Mouse (Mus musculus): ENCODE data around the gene Nucks1. TPM values are rescaled to one million over a fixed set of nuclear protein-coding genes. Genes with fewer than 3 reads are reported as not detected.

The Nucks1 gene
- polyA plus RNA-seq, 1 experiment from 2014 or later: 19.1 TPM

DNA sequence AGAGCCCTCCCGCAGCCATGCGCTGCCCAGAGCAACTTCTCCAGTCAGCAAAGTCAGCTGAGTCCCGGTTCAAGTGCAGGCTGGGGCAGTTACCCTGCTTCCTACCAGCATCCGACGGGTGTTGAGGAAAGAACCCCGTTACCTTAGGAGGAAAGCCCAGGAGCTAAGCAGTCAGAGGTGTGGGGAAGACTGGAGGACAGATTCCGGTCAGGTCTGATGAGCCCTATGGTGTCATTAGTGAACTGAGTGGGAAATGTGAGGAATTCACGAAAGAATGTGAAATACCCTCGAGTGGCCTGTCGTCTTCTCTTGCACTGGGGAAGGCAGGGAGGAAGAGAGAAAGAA is 42.4 kb upstream of the Nucks1 start:
- H3K4me2 ChIP-seq (replicated peaks; ENCODE audit: low read depth, low read length): peak overlapping the region; percentile 90
- H3K4me3 ChIP-seq (ENCODE audit: low read depth, low read length): peak overlapping the region; percentile 60
- no peaks in the 10 kb centered on the region for H3K27me3 ChIP-seq (replicated peaks; ENCODE audit: insufficient read depth, low read length)
- WGBS: 14% methylated on average over 10 of the region's 10 CpGs
- H3K9me3 ChIP-seq (ENCODE audit: low read length): no peaks in the 10 kb centered on the region
- peak overlapping the region; percentile 46 for H3K9ac ChIP-seq (replicated peaks; ENCODE audit: low read depth)
- TF ChIP-seq CTCF (IDR thresholded peaks at IDR 0.05): no peak
- no peak for TF ChIP-seq EP300 (IDR thresholded peaks at IDR 0.05)
- 0 out of 2 replicates have a peak overlapping the region, but pooled peaks have one; percentile 22 for H3K27ac ChIP-seq (ENCODE audit: low read length)
- H3K4me1 ChIP-seq (ENCODE audit: insufficient read depth, low read depth, low read length): 0 out of 2 replicates have a peak, but pooled peaks cover 4% of the 10 kb centered on the region
- no peaks in the 10 kb centered on the region; the same call in 1 of the 2 replicates for H3K36me3 ChIP-seq (ENCODE audit: insufficient read depth, low read length)
- peak; percentile 27 for DNase-seq (ENCODE audit: low spot score)
- peak; percentile 13; the same call in 1 of the 2 replicates for ATAC-seq

DNA sequence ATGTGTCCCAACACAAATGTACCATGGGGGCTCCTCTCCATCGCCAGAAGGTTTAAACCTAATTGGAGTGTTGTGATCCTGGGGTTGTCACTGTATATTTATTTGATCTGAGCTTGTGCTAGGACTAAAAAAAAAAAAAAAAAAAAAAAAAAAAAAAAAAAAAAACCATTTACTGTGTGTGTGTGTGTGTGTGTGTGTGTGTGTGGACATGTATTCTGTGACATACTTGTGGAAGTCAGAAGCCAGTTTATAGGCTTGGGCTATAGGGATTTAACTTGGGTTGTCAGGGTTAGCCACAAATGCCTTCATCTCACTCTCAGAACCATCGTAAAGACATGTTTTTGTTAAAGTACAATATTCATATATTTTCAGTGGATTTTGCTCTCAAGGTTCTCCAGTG is 40.8 kb upstream of the Nucks1 start:
- no peaks in the 10 kb centered on the region for H3K27me3 ChIP-seq (replicated peaks; ENCODE audit: insufficient read depth, low read length)
- H3K9ac ChIP-seq (replicated peaks; ENCODE audit: low read depth): no peak overlapping the region
- H3K4me3 ChIP-seq (ENCODE audit: low read depth, low read length): no peak overlapping the region
- no peaks in the 10 kb centered on the region for H3K9me3 ChIP-seq (ENCODE audit: low read length)
- 0 out of 2 replicates have a peak, but pooled peaks cover 4% of the 10 kb centered on the region for H3K4me1 ChIP-seq (ENCODE audit: insufficient read depth, low read depth, low read length)
- TF ChIP-seq EP300 (IDR thresholded peaks at IDR 0.05): no peak
- TF ChIP-seq CTCF (IDR thresholded peaks at IDR 0.05): no peak
- no peak for ATAC-seq
- WGBS: 74% methylated on average over 2 of the region's 2 CpGs
- H3K4me2 ChIP-seq (replicated peaks; ENCODE audit: low read depth, low read length): no peak overlapping the region
- no peak for DNase-seq (ENCODE audit: low spot score)
- H3K27ac ChIP-seq (ENCODE audit: low read length): no peak overlapping the region
- no peaks in the 10 kb centered on the region; the same call in 1 of the 2 replicates for H3K36me3 ChIP-seq (ENCODE audit: insufficient read depth, low read length)

DNA sequence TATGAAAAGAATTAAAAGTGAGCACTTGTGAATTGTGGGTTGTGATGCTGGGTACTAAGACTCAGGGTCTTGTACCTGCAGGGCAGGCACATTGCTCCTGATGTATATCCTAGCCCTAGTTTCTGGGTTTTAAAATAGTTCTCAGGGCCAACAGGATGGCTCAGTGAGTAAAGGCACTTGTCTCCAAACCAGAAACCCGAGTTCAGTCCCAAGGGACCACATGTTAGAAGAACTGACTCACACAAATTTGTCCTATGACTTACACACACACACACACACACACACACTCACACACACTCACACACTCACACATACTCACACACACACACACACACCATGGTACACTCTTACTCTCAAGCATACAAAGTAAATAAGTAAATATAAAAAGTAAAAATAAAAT is 37.5 kb upstream of the Nucks1 start:
- Histone ChIP-seq H3K4me3 (ENCODE audit: low read depth, low read length) (no peak overlapping the region), H3K27ac (ENCODE audit: low read length) (no peak overlapping the region), H3K27me3 (replicated peaks; ENCODE audit: insufficient read depth, low read length) (no peaks in the 10 kb centered on the region), H3K9ac (replicated peaks; ENCODE audit: low read depth) (no peak overlapping the region), H3K4me2 (replicated peaks; ENCODE audit: low read depth, low read length) (no peak overlapping the region), H3K4me1 (ENCODE audit: insufficient read depth, low read depth, low read length) (0 out of 2 replicates have a peak, but pooled peaks cover under 1% of the 10 kb centered on the region), H3K9me3 (ENCODE audit: low read length) (no peaks in the 10 kb centered on the region), H3K36me3 (ENCODE audit: insufficient read depth, low read length) (no peaks in the 10 kb centered on the region; the same call in 1 of the 2 replicates)
- DNase-seq (ENCODE audit: low spot score) (no peak), ATAC-seq (no peak)
- TF ChIP-seq CTCF (IDR thresholded peaks at IDR 0.05) (no peak), EP300 (IDR thresholded peaks at IDR 0.05) (no peak)
- 82% methylated on average over 1 of the region's 1 CpGs for WGBS

DNA sequence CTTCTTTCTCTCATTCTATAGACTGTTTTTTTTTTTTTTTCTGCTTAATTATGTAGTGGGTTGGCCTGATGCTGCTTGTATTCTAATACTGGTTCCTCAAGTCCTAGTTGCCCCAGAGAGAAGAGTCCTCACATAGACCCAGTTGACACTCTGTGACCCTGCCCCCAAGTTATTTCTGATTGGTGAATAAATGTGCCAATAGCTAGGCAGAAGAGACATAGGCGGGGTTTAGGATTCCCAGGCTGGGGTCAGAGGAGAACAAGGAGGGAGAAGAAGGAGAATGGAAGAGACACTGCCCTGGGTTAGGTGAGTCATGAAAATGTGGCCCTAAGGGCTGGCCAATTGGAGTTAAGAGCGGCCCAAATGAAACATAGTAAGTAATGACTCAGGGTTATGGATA is 30.5 kb upstream of the Nucks1 start:
- Histone ChIP-seq H3K9ac (replicated peaks; ENCODE audit: low read depth) (no peak overlapping the region), H3K4me3 (ENCODE audit: low read depth, low read length) (no peak overlapping the region), H3K27me3 (replicated peaks; ENCODE audit: insufficient read depth, low read length) (no peaks in the 10 kb centered on the region), H3K9me3 (ENCODE audit: low read length) (no peaks in the 10 kb centered on the region), H3K27ac (ENCODE audit: low read length) (no peak overlapping the region), H3K4me1 (ENCODE audit: insufficient read depth, low read depth, low read length) (no peaks in the 10 kb centered on the region), H3K36me3 (ENCODE audit: insufficient read depth, low read length) (no peaks in the 10 kb centered on the region), H3K4me2 (replicated peaks; ENCODE audit: low read depth, low read length) (no peak overlapping the region)
- ATAC-seq (no peak), DNase-seq (ENCODE audit: low spot score) (no peak)
- 66% methylated on average over 2 of the region's 2 CpGs for WGBS
- no peak for TF ChIP-seq EP300 (IDR thresholded peaks at IDR 0.05)
- TF ChIP-seq CTCF (IDR thresholded peaks at IDR 0.05): no peak

DNA sequence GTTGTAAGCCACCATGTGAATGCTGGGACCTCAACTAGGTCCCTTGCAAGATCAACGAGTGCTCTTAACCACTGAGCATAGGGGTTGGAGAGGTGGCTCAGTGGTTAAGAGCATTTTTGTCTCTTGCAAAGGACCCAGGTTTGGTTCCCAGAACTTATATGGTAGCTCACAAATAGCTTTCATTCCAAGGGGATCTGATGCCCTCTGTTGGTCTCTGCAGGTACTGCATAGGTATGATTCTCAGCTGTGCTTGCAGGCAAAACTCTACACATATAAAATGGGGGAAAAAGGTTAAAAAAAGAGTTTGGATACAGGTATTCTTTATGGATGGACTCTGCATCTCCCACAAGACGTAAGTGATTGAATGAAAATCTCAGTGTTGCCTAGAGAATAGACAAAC is 27.5 kb upstream of the Nucks1 start:
- H3K9me3 ChIP-seq (ENCODE audit: low read length): no peaks in the 10 kb centered on the region
- no peak overlapping the region for H3K9ac ChIP-seq (replicated peaks; ENCODE audit: low read depth)
- 47% methylated on average over 2 of the region's 2 CpGs for WGBS
- H3K4me3 ChIP-seq (ENCODE audit: low read depth, low read length): no peak overlapping the region
- H3K36me3 ChIP-seq (ENCODE audit: insufficient read depth, low read length): no peaks in the 10 kb centered on the region
- H3K4me2 ChIP-seq (replicated peaks; ENCODE audit: low read depth, low read length): no peak overlapping the region
- no peak for ATAC-seq
- H3K27me3 ChIP-seq (replicated peaks; ENCODE audit: insufficient read depth, low read length): no peaks in the 10 kb centered on the region
- H3K4me1 ChIP-seq (ENCODE audit: insufficient read depth, low read depth, low read length): no peaks in the 10 kb centered on the region
- no peak for DNase-seq (ENCODE audit: low spot score)
- TF ChIP-seq CTCF (IDR thresholded peaks at IDR 0.05): peak; percentile 61
- TF ChIP-seq EP300 (IDR thresholded peaks at IDR 0.05): no peak
- H3K27ac ChIP-seq (ENCODE audit: low read length): no peak overlapping the region

DNA sequence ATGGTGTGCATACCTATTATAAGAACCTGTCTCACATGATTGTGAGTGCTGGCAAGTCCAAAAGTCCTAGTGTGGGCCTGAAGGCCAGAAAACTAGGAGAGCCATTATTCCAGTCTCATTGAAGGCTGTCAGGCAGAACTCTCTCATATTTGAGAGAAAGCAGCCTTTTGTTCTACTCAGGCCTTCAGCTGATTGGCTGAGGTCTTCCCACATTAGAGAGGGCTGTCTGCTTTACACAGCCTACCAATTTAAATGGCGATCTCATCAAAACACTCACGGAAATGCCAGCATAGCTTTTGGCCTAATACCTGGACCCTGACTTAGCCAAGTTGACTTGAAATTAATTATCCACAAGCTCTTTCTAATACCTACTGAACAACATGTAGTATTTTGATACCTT is 24.2 kb upstream of the Nucks1 start:
- ATAC-seq (no peak), DNase-seq (ENCODE audit: low spot score) (no peak)
- Histone ChIP-seq H3K4me1 (ENCODE audit: insufficient read depth, low read depth, low read length) (no peaks in the 10 kb centered on the region), H3K27ac (ENCODE audit: low read length) (no peak overlapping the region), H3K9ac (replicated peaks; ENCODE audit: low read depth) (no peak overlapping the region), H3K9me3 (ENCODE audit: low read length) (no peaks in the 10 kb centered on the region), H3K36me3 (ENCODE audit: insufficient read depth, low read length) (no peaks in the 10 kb centered on the region), H3K4me2 (replicated peaks; ENCODE audit: low read depth, low read length) (no peak overlapping the region), H3K27me3 (replicated peaks; ENCODE audit: insufficient read depth, low read length) (no peaks in the 10 kb centered on the region), H3K4me3 (ENCODE audit: low read depth, low read length) (no peak overlapping the region)
- WGBS: 75% methylated on average over 2 of the region's 2 CpGs
- no peak for TF ChIP-seq EP300 (IDR thresholded peaks at IDR 0.05)
- no peak for TF ChIP-seq CTCF (IDR thresholded peaks at IDR 0.05)

DNA sequence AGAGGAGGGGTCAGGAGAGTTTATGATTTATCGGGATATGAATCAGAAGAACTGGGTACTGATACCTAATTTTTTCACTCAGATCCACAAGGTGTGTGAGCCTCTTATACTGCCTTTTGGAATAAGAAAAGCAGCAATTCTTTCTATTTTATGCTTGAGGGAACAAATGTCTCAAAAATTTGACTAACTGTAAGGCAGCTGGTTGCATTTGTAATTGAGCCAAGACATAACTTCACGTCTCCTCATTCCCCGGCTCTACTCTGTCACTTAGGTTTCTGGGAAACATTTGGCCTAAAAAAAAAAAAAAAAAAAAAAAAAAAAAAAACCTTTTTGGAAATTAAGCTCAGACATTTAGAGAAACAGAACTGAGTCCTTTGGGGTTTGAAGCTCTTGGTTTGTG is 23.7 kb upstream of the Nucks1 start:
- H3K27ac ChIP-seq (ENCODE audit: low read length): no peak overlapping the region
- DNase-seq (ENCODE audit: low spot score) (no peak), ATAC-seq (no peak)
- H3K9me3 ChIP-seq (ENCODE audit: low read length): no peaks in the 10 kb centered on the region
- H3K36me3 ChIP-seq (ENCODE audit: insufficient read depth, low read length): no peaks in the 10 kb centered on the region
- 69% methylated on average over 3 of the region's 3 CpGs for WGBS
- H3K4me3 ChIP-seq (ENCODE audit: low read depth, low read length): no peak overlapping the region
- H3K4me2 ChIP-seq (replicated peaks; ENCODE audit: low read depth, low read length): no peak overlapping the region
- no peaks in the 10 kb centered on the region for H3K4me1 ChIP-seq (ENCODE audit: insufficient read depth, low read depth, low read length)
- no peaks in the 10 kb centered on the region for H3K27me3 ChIP-seq (replicated peaks; ENCODE audit: insufficient read depth, low read length)
- no peak for TF ChIP-seq CTCF (IDR thresholded peaks at IDR 0.05)
- TF ChIP-seq EP300 (IDR thresholded peaks at IDR 0.05): no peak
- H3K9ac ChIP-seq (replicated peaks; ENCODE audit: low read depth): no peak overlapping the region

All from lung, postnatal 0 days (tissue).